Mouse (Mus musculus) intestine, embryonic 16.5 days (tissue): Measurements from ENCODE around the gene Vmn1r193. TPM values are rescaled to one million over a fixed set of nuclear protein-coding genes. Genes with fewer than 3 reads are reported as not detected.
"Not testable (repeated sequence)": the region's sequence is repeated elsewhere in the genome, so short reads cannot be mapped to it uniquely, and the experiment has no call there.

ENCODE experiments used
- ATAC-seq: fragments of 200-750 bp; cut with Nextera tagmentation; 2 replicates; pipeline ENCODE4 v1.8.0; 2017; ENCODE audit warnings: moderate TSS enrichment, moderate library complexity
- H3K27ac ChIP-seq: fragments of 300-500 bp; sonication (generic); 2 replicates; pipeline ENCODE4 v1.5.1; 2014; ENCODE audit warnings: mild to moderate bottlenecking, low read length
- H3K27me3 ChIP-seq: fragments of 300-500 bp; sonication (generic); replicated peaks from 2 replicates; pipeline ENCODE4 v1.6.1; 2014; ENCODE audit warnings: low read length, control low read depth, mixed read lengths; ENCODE audit not compliant: control insufficient read depth, insufficient read depth
- H3K36me3 ChIP-seq: fragments of 300-500 bp; sonication (generic); 2 replicates; pipeline ENCODE4 v1.6.1; 2014; ENCODE audit warnings: low read length, control low read depth; ENCODE audit not compliant: control insufficient read depth, insufficient read depth
- H3K4me1 ChIP-seq: fragments of 300-500 bp; sonication (generic); 2 replicates; pipeline ENCODE4 v1.6.1; 2014; ENCODE audit warnings: low read length, control low read depth, mixed read lengths; ENCODE audit not compliant: control insufficient read depth, insufficient read depth
- H3K4me2 ChIP-seq: fragments of 300-500 bp; sonication (generic); 2 replicates; pipeline ENCODE4 v1.6.1; 2014; ENCODE audit warnings: low read depth, low read length, control low read depth
- H3K4me3 ChIP-seq: fragments of 300-500 bp; sonication (generic); 2 replicates; pipeline ENCODE4 v1.5.1; 2014; ENCODE audit warnings: mild to moderate bottlenecking, low read length
- H3K9ac ChIP-seq: fragments of 300-500 bp; sonication (generic); 2 replicates; pipeline ENCODE4 v1.6.1; 2014; ENCODE audit warnings: low read depth, low read length
- H3K9me3 ChIP-seq: fragments of 300-500 bp; sonication (generic); 2 replicates; pipeline ENCODE4 v1.6.1; 2016; ENCODE audit warnings: low read length, control low read depth; ENCODE audit not compliant: control insufficient read depth
- WGBS: fragments of 180-500 bp; shearing (Covaris S2); extraction: QIAGEN DNeasy Blood & Tissue Kit; methylation state at CpG from one replicate; pipeline ENCODE4 v1.1.7; 2014; 5-methylcytosine and 5-hydroxymethylcytosine counted together
- polyA plus RNA-seq: library from polyadenylated mRNA; unstranded; fragments of >200 nt; fragmentation: Nextera tagmentation; extraction: Ambion mirVana; gene quantifications from 2 replicates; pipeline ENCODE4 v1.2.1, GENCODE M21; 2015

The Vmn1r193 gene
- not detected in 2 replicates for polyA plus RNA-seq

- H3K27ac ChIP-seq, H3K9ac ChIP-seq, H3K4me1 ChIP-seq, H3K9me3 ChIP-seq, H3K4me3 ChIP-seq, H3K27me3 ChIP-seq, H3K36me3 ChIP-seq, ATAC-seq, H3K4me2 ChIP-seq: not testable (repeated sequence)
- WGBS = 79% methylated on average over 1 of the region's 1 CpGs
Measured at GRCm38 (mm10) chr13:22223060-22223459, at the start of gene Vmn1r193. Gene Vmn1r193, minus strand, starts transcription at chr13:22223160.

- no peak for ATAC-seq
Measured at GRCm38 (mm10) chr13:22271721-22272120, 48.8 kb upstream of the Vmn1r193 start.

DNA sequence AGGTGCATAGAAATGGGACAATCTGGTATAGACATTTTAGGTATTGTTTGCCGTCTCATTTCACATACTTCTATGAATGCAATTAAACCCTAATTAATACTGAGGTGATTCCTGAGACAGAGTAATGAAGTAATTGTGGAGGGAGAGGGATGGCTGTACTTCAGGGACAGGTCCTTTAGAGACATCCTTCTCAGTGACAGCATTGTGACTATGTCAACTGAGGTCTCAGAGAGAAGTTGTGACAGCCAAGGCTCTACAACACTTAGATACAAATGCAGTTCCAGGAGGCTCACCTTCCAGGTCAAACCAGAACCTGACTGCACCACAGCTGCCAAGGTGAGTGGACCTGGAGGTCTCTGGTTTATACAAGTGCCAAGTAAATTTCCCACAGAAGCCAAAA, 47.3 kb upstream of the Vmn1r193 start, which contains the start of gene Vmn1r195:
Vmn1r195 (plus strand) TSS at position 301 of the 400 bp plus-strand sequence.
- H3K27ac ChIP-seq, H3K4me1 ChIP-seq, H3K4me3 ChIP-seq, H3K9me3 ChIP-seq, H3K27me3 ChIP-seq, ATAC-seq, H3K9ac ChIP-seq, H3K36me3 ChIP-seq, H3K4me2 ChIP-seq: not testable (repeated sequence)
- 93% methylated on average over 1 of the region's 1 CpGs for WGBS

More at GRCm38 (mm10) chr13:22271721-22272120, 48.8 kb upstream of the Vmn1r193 start:
- H3K27ac ChIP-seq = no peak overlapping the region
- WGBS = 40% methylated on average over 2 of the region's 2 CpGs
- no peak overlapping the region for H3K4me2 ChIP-seq
- no peaks in the 10 kb centered on the region for H3K4me1 ChIP-seq
- H3K4me3 ChIP-seq = no peak overlapping the region
- no peaks in the 10 kb centered on the region for H3K9me3 ChIP-seq
- no peaks in the 10 kb centered on the region for H3K36me3 ChIP-seq
- no peak overlapping the region for H3K9ac ChIP-seq
- H3K27me3 ChIP-seq = no peaks in the 10 kb centered on the region

GRCm38 (mm10) chr13:22243915-22244314, 21.0 kb upstream of the Vmn1r193 start, which contains the start of gene Vmn1r194:
Gene Vmn1r194, plus strand, starts transcription at chr13:22244215.
- H3K4me2 ChIP-seq = no peak within 1 kb of the TSS
- H3K9ac ChIP-seq = no peak within 1 kb of the TSS
- no peak for ATAC-seq
- H3K27ac ChIP-seq = no peak within 1 kb of the TSS
- no peaks in the 10 kb centered on the region for H3K36me3 ChIP-seq
- H3K9me3 ChIP-seq = no peaks in the 10 kb centered on the region
- 17% methylated on average over 1 of the region's 1 CpGs for WGBS
- H3K4me3 ChIP-seq = no peak within 1 kb of the TSS
- H3K27me3 ChIP-seq = no peaks in the 10 kb centered on the region
- H3K4me1 ChIP-seq = no peaks in the 10 kb centered on the region

DNA sequence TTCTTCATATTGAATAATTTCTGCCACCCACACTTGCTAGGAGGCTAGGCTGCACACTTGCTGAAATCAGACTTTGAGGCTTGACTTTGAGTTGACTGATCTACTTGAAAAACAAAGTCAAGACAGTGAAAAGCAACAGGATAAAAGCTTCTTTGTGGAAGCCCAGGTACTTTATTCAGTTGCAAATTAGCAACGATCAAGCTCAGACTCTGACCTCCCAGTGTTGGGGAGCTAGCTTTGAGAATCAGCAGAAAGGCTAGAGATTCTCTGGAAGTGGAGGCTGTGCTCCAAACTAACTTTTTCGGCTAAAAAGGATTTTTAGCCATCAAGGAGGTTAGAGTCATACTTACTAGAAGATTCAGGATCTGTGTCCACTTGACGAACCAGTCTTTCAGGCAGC, 30.2 kb downstream of the Vmn1r193 start:
- WGBS = 77% methylated on average over 3 of the region's 3 CpGs
- not testable (repeated sequence) for H3K9me3 ChIP-seq, ATAC-seq, H3K27ac ChIP-seq, H3K4me1 ChIP-seq, H3K9ac ChIP-seq, H3K4me3 ChIP-seq, H3K36me3 ChIP-seq, H3K4me2 ChIP-seq, H3K27me3 ChIP-seq

DNA sequence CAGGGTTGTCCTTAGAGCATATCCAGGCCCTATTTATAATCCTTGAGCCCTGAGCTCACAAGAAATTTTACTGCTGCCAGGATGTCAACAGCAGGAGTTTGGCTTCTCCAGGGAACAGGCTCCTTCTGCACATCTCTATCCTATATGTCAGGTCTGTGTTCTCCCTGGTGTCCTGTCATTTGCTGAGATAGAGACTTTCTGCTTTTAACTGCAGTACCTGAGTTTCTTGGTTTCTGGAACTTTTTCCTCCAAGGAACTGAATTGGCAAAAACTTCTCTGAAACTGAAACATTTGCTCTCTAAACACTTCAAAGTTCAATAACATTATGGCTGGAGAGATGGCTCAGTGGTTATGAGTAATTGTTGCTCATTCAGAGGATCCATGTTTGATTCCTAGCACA, 31.9 kb downstream of the Vmn1r193 start, which contains the start of gene Vmn1r192:
Vmn1r192 (minus strand) TSS at position 101 of the 400 bp plus-strand sequence.
- Histone ChIP-seq H3K4me3 (no peak within 1 kb of the TSS), H3K27me3 (no peaks in the 10 kb centered on the region), H3K9me3 (no peaks in the 10 kb centered on the region), H3K9ac (no peak within 1 kb of the TSS), H3K4me1 (no peaks in the 10 kb centered on the region), H3K36me3 (no peaks in the 10 kb centered on the region), H3K4me2 (no peak within 1 kb of the TSS), H3K27ac (no peak within 1 kb of the TSS)
- no peak for ATAC-seq

DNA sequence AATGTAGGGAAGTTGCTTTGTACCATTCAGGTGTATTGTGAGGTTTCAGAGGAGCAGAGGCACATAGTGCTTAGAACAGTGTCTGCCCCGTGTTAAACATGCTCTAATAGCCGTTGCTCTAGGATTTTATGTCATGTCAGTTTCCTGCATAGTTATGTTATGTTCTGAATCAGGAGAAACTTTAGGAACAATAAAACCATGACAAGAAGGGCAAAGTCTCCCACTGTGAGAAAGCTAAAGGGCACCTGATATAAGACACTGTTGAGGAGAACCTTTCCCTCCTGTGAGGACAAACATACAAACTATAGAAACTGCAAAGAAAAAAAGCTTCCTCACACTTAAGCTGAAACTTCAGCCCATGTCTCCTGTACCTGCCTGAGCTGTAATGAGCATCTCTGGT, 32.6 kb downstream of the Vmn1r193 start:
- Histone ChIP-seq H3K27me3 (no peaks in the 10 kb centered on the region), H3K36me3 (no peaks in the 10 kb centered on the region), H3K4me3 (no peak overlapping the region), H3K9me3 (no peaks in the 10 kb centered on the region), H3K9ac (no peak overlapping the region), H3K4me2 (no peak overlapping the region), H3K27ac (no peak overlapping the region), H3K4me1 (no peaks in the 10 kb centered on the region)
- 42% methylated on average over 2 of the region's 2 CpGs for WGBS
- peak; percentile 82 for ATAC-seq

DNA sequence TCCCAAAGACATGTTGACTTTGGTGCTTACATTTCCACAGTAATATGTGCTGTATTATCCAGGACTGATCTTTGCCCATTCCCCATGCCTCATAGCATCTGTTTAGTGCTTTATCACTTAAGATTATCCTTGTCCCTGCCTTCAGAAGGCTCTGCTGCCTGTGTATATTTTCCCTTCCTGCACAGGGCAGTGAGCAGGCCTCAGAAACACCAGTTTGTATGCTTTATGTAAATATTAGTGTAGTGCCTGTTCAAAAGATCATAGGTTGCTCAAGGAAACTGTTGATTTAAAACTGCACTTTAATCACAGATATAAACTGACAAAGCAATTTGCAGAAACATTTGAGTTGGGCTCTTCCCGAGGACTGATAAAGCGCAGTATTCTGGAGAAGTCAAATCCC, 33.6 kb downstream of the Vmn1r193 start:
- Histone ChIP-seq H3K36me3 (no peaks in the 10 kb centered on the region), H3K4me1 (no peaks in the 10 kb centered on the region), H3K27ac (no peak overlapping the region), H3K4me3 (no peak overlapping the region), H3K9me3 (no peaks in the 10 kb centered on the region), H3K27me3 (no peaks in the 10 kb centered on the region), H3K9ac (no peak overlapping the region), H3K4me2 (no peak overlapping the region)
- peak; percentile 87 for ATAC-seq
- WGBS = 33% methylated on average over 2 of the region's 2 CpGs

DNA sequence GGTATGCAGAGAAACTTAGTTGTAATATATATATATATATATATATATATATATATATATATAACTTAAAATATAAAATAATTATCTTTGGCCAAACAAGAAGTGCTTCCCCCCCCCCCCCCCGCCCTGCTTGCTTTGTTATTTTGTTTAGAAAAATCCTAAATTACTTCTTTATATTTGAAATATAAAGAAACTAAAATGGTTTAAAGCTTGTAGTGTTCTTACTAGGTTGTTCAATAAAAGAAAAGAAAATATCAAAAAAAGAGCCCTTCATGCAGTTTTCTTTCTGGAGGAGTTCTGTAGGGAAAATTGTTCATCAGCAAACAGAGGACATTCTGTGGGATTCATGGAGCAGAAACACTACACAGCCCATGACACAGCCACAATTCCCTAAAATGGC, 39.1 kb downstream of the Vmn1r193 start, which contains the start of gene Vmn1r191:
Vmn1r191 (minus strand) TSS at position 101 of the 400 bp plus-strand sequence.
- Histone ChIP-seq H3K4me1 (no peaks in the 10 kb centered on the region), H3K4me2 (no peak within 1 kb of the TSS), H3K9me3 (no peaks in the 10 kb centered on the region), H3K36me3 (no peaks in the 10 kb centered on the region), H3K27ac (no peak within 1 kb of the TSS), H3K4me3 (no peak within 1 kb of the TSS), H3K27me3 (no peaks in the 10 kb centered on the region), H3K9ac (no peak within 1 kb of the TSS)
- WGBS = 86% methylated on average over 1 of the region's 1 CpGs
- no peak for ATAC-seq

GRCm38 (mm10) chr13:22168416-22168815, 54.5 kb downstream of the Vmn1r193 start:
- Histone ChIP-seq H3K4me3 (no peak overlapping the region), H3K9ac (no peak overlapping the region), H3K36me3 (no peaks in the 10 kb centered on the region), H3K4me1 (no peaks in the 10 kb centered on the region), H3K4me2 (no peak overlapping the region), H3K9me3 (peaks cover 5% of the 10 kb centered on the region; the same call in 1 of the 2 replicates), H3K27me3 (no peaks in the 10 kb centered on the region), H3K27ac (no peak overlapping the region)
- no peak for ATAC-seq
- WGBS = 93% methylated on average over 15 of the region's 15 CpGs
